Mouse (Mus musculus) E14TG2a.4 (cell line): ENCODE data around the gene Abcc2.
A peak's percentile ranks its signal among the peaks of the same experiment; 100 is the strongest.

Experiments used
- H3K27me3 ChIP-seq: 2 replicates; pipeline ENCODE4 v1.6.1; 2014; ENCODE audit warnings: low read length, control low read depth; ENCODE audit not compliant: insufficient read depth
- H3K36me3 ChIP-seq: 2 replicates; pipeline ENCODE4 v1.6.1; 2014; ENCODE audit warnings: low read length, control low read depth; ENCODE audit not compliant: insufficient read depth
- H3K4me1 ChIP-seq: replicated peaks from 2 replicates; pipeline ENCODE4 v1.6.1; 2014; ENCODE audit warnings: low read depth, low read length, control low read depth
- H3K4me3 ChIP-seq: replicated peaks from 2 replicates; pipeline ENCODE4 v1.5.1; 2014; ENCODE audit warnings: mild to moderate bottlenecking, low read length
- H3K9me3 ChIP-seq: 2 replicates; pipeline ENCODE4 v1.6.1; 2014; ENCODE audit warnings: low read length, control low read depth
- CTCF ChIP-seq: conservative IDR thresholded peaks from 2 replicates; pipeline ENCODE4 v1.5.1; 2014; ENCODE audit warnings: low read length
- NANOG ChIP-seq: IDR thresholded peaks from 2 replicates; pipeline ENCODE4 v1.6.1; 2014; ENCODE audit warnings: borderline replicate concordance, low read length, mixed read lengths
- POU5F1 ChIP-seq: IDR thresholded peaks from 2 replicates; pipeline ENCODE4 v1.6.1; 2014; ENCODE audit warnings: low read length, borderline replicate concordance

Gene Abcc2

DNA sequence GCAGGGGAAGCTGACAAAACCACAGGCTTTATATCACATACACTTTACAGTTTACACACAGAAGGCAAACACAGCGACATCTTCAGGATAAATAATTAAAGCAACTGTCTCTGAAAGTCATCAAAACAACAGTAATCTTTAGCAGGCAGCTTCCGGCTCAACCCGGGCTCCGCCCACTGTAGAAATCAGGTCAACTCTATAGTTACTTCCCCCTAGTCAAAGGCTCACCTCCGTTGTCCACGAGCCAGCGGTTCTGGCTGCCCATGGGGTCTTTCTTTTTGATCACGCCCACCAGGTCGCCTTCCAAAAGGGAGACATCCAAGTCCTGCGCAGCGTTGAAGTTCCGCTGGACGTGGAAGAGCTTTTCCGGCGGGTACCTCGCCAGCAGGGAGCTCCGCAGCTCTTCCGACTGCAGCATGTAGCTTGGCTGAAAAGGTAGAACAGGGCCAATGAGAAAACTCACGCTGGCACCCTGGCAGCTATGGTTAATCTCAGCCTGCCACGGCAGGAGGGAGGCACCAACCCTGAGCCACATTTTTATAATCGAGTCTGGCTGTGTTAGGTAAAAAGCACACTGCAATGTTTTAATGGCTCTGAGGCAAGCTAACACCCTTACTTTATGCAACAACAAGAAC lies 70.1 kb downstream of the Abcc2 start:
- Histone ChIP-seq H3K36me3 (peaks cover 86% of the 10 kb centered on the region), H3K4me3 (peak overlapping the region; percentile 60), H3K4me1 (peaks cover 35% of the 10 kb centered on the region), H3K27me3 (no peaks in the 10 kb centered on the region), H3K9me3 (no peaks in the 10 kb centered on the region)
- no peak; the same call in 1 of the 2 replicates for TF ChIP-seq CTCF

DNA sequence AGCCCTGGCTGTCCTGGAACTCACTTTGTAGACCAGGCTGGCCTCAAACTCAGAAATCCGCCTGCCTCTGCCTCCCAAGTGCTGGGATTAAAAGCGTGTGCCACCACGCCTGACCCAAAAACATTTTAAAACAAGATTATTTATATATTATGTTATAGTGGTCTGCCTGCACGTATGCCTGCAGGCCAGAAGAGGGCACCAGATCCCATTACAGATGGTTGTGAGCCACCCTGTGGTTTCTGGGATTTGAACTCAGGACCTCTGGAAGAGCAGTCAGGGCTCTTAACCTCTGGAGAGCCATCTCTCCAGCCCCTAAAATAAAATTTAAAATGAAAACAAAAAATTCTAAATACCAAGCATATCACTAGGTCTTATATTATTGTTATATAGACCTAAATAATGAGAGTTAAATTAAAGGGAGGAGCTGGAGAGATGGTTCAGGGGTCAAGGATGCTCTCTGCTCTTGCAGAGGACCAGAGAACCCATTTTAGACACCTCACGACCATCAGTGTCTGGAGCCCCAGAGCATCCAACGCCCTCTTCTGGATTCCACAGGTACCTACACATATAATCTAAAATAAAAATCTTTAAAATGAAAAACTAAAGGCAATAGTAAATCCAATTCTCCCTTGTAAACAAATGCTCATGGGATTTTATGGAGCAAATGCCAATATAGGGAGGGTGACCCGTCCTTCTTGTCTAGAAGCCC lies 71.0 kb downstream of the Abcc2 start:
- H3K27me3 ChIP-seq = no peaks in the 10 kb centered on the region
- no peak for TF ChIP-seq NANOG
- peak; percentile 18 for TF ChIP-seq CTCF
- TF ChIP-seq POU5F1 = no peak
- peaks cover 36% of the 10 kb centered on the region for H3K4me1 ChIP-seq
- H3K36me3 ChIP-seq = peaks cover 80% of the 10 kb centered on the region
- H3K9me3 ChIP-seq = no peaks in the 10 kb centered on the region
- no peak overlapping the region for H3K4me3 ChIP-seq

DNA sequence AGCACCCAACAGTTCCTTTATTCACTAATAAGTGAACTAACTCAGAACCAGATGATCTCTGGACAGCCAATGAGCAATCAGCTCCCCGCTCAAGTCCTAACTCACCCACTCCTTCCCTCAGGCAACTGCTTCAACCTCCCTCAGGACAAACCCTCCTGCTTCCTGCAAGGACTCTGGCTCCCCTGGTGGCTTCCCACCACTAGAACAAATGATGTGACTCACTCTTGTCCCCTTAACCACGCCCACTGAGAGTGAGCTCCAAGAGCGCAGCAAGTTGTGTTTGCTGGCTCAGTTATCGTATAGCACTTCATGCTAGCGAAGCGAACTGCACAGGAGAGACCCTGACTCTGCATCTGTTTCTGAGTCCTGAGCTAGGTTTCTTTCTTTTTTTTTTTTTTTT lies 75.4 kb downstream of the Abcc2 start:
- TF ChIP-seq CTCF (0 out of 2 replicates have a peak, but pooled peaks have one; percentile 15), POU5F1 (no peak), NANOG (no peak)
- H3K27me3 ChIP-seq = no peaks in the 10 kb centered on the region
- no peak overlapping the region for H3K4me3 ChIP-seq
- H3K9me3 ChIP-seq = no peaks in the 10 kb centered on the region
- peaks cover 16% of the 10 kb centered on the region for H3K4me1 ChIP-seq
- H3K36me3 ChIP-seq = peaks cover 75% of the 10 kb centered on the region

DNA sequence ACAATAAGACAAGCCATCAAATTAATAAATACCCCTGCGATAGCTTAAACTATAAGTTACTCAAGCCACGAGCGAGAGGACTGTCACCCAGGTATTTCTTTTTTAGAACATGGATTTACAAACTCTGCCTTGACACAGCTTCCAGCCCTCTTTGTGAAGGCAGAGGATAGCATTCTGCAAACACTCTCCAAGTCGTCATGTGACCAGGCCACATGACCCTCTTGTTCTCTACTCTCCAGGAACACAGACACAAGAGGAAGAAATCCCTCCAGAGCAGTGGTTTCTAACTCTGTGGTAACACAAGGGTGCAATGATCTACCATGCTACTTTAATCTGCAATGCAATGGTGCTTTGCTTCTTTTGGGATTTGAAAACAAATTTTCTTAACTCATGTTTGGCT lies 88.4 kb downstream of the Abcc2 start:
- no peaks in the 10 kb centered on the region for H3K27me3 ChIP-seq
- H3K9me3 ChIP-seq = no peaks in the 10 kb centered on the region
- no peak for TF ChIP-seq CTCF
- no peak for TF ChIP-seq POU5F1
- TF ChIP-seq NANOG = no peak
- peaks cover 13% of the 10 kb centered on the region for H3K4me1 ChIP-seq
- no peak overlapping the region for H3K4me3 ChIP-seq
- peaks cover 87% of the 10 kb centered on the region for H3K36me3 ChIP-seq

DNA sequence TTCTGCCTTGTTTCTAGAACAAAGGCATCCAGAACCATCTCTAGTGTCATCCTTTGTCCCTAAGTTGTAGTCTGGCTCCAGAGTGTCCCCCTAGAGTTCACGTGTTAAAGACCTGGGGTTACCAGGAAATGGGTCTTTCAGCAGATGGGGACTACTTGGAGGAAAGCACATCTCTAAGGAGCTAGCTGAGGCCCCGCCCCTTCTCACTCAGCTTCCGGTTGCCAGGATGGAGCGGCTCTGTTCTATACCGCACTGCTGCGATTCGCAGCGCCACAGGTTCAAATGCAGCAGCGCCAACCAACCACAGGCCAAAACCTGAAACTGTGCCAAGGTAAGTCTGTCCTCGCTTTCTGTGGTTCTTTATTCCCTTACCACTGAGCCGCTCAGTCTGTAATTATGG lies 92.4 kb downstream of the Abcc2 start:
- TF ChIP-seq NANOG (no peak), POU5F1 (no peak)
- peaks cover 48% of the 10 kb centered on the region for H3K4me1 ChIP-seq
- no peaks in the 10 kb centered on the region for H3K27me3 ChIP-seq
- peaks cover 52% of the 10 kb centered on the region for H3K36me3 ChIP-seq
- H3K4me3 ChIP-seq = peak overlapping the region; percentile 79
- H3K9me3 ChIP-seq = no peaks in the 10 kb centered on the region

DNA sequence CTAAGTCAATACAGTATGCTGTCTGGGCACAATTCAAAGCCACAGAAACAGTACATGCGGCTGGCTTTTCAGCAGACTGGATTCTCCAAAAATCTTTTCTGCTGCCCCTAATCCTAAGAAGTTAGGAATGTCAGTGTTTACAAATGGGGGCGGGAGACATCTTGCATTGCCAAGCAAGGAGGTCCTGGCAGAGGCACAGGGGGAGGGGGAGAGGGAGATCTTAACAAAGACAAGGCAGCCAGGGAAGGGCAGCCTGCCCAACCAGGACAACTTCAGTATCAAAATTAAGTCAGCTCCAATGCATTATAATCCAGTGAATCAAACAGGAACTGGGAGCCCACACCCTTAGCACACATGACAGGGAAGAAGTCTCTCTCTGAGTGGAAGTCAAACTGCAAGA lies 94.0 kb downstream of the Abcc2 start:
- H3K27me3 ChIP-seq = no peaks in the 10 kb centered on the region
- H3K4me3 ChIP-seq = no peak overlapping the region
- peaks cover 36% of the 10 kb centered on the region for H3K36me3 ChIP-seq
- TF ChIP-seq NANOG (no peak), CTCF (no peak), POU5F1 (no peak)
- H3K4me1 ChIP-seq = peaks cover 61% of the 10 kb centered on the region
- no peaks in the 10 kb centered on the region for H3K9me3 ChIP-seq

DNA sequence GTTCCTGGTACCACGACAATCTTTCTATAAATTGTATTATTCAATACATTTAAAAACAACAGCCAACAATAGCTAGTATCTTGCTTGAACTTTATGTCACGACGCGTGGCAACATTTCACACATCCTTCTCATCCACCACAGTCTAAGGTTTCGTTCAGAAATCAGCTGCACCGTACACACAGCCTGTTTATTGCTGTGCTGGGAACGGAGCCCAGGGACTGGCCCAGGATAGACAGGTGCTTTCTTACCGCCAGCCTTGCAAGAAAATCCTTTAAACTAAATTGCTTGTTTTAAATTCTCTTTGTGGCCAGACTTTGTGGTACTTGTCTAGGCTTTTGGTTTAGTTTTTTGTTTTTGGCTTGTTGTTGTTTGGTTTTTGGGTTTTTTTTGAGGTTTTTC lies 95.4 kb downstream of the Abcc2 start:
- H3K4me1 ChIP-seq = peaks cover 66% of the 10 kb centered on the region
- TF ChIP-seq NANOG = no peak
- no peak for TF ChIP-seq CTCF
- no peak for TF ChIP-seq POU5F1
- H3K36me3 ChIP-seq = peaks cover 23% of the 10 kb centered on the region
- H3K9me3 ChIP-seq = no peaks in the 10 kb centered on the region; the same call in 1 of the 2 replicates
- H3K27me3 ChIP-seq = no peaks in the 10 kb centered on the region
- H3K4me3 ChIP-seq = no peak overlapping the region

DNA sequence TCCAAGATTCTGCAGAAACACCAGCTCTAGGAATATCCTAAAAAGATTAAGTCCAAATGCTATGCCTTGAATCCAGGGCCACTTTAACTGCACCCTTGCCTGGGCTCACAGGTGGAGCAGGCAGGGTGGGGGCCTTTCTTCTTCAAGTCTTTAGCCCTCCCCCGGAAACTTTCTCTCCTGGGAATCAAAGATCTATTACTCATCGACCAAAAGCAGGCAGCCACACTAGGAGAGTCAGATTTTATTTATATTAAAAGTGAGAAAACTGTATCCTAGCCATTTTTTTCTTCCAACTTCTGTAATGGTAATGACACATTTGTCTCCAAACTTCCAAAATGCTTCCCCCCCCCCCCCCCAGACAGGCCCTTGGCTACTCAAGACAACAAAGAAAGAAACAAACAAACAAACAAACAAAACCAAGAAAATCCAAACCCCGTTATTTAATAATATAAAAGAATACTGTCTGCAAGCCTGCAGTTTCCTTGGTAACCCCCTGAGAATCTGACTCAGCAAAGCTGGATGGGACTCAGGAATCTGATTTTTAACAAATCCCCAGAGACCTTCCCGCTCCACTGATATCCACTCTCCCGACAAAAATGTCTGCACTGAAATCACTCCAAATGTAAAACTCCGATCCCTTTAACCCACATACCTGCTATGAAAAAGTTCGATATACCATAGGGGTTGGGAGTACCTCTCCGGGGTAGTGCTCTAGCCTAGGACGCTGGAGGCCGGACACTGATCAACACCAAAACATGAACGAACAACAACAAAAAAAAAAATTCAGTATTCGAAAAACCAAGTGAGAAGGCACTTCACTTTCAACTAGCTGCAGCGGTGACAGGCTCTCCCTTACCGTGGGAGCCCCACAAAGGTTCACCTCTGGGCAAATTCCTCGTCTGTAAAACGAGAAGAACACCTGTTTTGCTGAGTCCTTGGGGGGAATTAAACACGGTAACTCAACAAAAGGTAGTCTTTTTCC lies 96.4 kb downstream of the Abcc2 start:
- no peak for TF ChIP-seq POU5F1
- TF ChIP-seq CTCF = no peak
- TF ChIP-seq NANOG = no peak
- Histone ChIP-seq H3K4me3 (peak overlapping the region; percentile 86), H3K4me1 (peaks cover 76% of the 10 kb centered on the region), H3K9me3 (no peaks in the 10 kb centered on the region; the same call in 1 of the 2 replicates), H3K36me3 (peaks cover 12% of the 10 kb centered on the region), H3K27me3 (no peaks in the 10 kb centered on the region)
